Mouse (Mus musculus) c-Kit-positive CD71-negative TER-119-negative erythroid progenitor cells, embryonic 14.5 days (primary cell): ENCODE results near the gene Polr2b.

ENCODE experiments used
- DNase-seq: peaks from one replicate; pipeline ENCODE4 v3.0.0-alpha.2; 2013; ENCODE audit warnings: low read depth

The Polr2b gene

DNA sequence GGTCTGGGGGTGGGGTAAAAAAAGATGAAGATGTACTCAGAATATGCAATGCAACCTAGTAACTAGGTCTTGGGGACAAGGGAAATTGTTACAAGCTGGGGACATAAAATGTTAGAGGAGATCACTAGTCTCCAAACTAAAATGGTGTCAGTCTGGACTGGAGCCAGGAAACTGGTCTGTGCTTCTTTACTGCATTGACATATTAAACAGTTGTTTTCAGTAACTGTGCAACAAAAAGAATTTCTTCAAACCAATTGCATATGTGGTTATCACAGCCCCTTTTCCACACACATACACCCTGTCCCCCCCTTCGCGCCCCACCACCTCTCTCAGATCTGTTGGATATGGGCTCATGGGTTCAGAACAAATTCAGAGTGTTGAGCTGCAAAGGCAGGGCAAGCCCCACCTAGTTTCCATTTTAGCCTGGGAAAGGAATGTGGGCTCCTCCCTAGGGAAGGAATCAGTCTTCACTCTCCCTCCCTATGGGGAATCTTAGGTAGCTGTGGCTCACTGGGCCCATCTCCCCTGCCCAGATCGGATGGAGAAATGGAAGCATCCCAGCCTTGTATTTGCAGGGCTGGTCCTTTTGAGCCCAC lies 54.6 kb downstream of the Polr2b start:
- DNase-seq, result no peak

- DNase-seq, result no peak
These were observed 56.4 kb downstream of the Polr2b start for GRCm38 (mm10) chr5:77366313-77366712.

- no peak for DNase-seq
These were observed 57.2 kb downstream of the Polr2b start for GRCm38 (mm10) chr5:77367145-77367544.

DNA sequence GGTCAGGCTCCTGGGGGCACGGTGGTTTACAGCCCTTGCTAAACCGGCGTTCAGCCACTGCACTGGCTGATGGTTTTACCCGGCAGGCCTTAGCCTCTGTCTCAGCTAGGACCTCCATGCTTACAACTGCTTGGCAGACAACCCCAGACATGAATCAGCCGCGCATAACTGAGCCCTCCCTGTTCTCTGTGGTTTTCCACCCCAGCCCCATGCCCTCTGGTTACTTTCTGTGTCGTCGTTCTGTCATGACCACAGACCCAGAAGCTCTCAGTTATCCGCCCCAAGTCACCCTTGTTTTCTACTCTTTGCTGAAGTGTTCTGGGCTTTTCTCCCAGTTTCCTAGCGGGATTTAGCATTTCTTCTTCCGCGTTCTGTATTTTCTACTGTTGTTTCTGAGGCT lies 57.7 kb downstream of the Polr2b start:
- no peak for DNase-seq

- no peak for DNase-seq
These were observed 58.2 kb downstream of the Polr2b start for GRCm38 (mm10) chr5:77368194-77368593.

GRCm38 (mm10) chr5:77369394-77369793 lies 59.4 kb downstream of the Polr2b start:
- no peak for DNase-seq

DNA sequence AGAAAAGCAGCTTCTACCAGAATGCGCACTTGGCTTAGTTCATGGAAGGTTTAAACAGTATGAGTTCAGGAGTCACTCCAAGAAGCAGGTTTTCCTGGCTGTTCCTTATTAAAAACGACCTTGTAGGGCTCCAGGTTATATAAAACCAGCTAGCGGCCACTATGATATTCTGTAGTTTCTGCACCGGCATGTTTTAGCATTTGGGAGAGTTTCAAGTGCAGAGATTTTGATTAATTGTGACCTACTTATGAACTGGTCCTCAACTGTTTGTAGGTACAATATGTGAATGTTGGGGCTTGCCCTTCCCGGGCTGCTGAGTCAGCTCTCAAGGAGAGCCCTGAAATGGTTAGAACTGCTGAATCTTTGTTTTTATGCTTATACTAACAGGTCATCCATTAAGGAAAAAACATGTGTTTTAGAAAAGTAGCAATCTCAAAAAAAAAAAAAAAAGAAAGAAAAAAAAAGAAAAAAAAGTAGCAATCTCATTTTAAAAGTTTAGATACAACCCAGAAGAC lies 60.5 kb downstream of the Polr2b start:
- DNase-seq, result no peak

DNA sequence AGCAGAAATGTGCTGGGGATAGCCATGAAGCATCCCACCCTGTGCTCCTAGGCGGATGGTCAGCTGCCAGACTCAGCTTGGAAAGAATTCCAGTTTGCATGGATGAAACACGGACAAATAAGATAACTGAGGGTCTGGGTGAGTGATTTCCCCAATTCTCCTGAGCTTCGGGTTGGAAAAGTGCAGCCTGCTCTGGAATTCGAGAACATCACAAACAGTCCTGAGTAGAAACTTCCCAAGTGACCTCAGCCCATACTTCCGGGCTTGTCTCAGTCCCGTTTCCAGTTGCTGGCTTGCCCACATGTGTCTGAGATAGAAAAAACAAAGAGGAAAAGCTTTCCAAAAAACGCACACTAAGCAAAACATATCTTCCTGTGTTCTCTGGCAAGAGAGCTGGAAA lies 62.3 kb downstream of the Polr2b start:
- no peak for DNase-seq

GRCm38 (mm10) chr5:77372778-77373177 lies 62.8 kb downstream of the Polr2b start:
- peak; percentile 63 for DNase-seq

DNA sequence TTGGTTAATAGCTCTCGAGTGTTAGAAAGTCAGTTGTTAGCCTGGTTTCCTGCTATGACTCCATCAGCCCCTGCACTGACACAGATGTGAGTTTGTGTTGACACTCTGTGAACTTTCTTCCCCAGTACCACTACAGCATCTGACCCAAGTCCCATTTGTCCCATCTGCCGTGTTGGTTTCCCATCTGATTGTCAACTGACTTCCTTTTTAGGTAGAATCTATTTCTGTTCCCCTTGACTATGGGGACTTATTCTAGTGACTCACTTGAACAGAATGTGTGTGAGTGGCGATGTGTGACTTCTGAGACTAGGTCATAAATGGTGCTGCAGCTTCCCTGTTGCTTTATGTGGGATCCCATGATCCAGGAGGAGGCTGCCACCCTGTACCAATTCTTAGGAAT lies 65.0 kb downstream of the Polr2b start:
- no peak for DNase-seq

GRCm38 (mm10) chr5:77375546-77375945 lies 65.6 kb downstream of the Polr2b start:
- no peak for DNase-seq

GRCm38 (mm10) chr5:77378027-77378426 lies 68.1 kb downstream of the Polr2b start:
- DNase-seq, result no peak

DNA sequence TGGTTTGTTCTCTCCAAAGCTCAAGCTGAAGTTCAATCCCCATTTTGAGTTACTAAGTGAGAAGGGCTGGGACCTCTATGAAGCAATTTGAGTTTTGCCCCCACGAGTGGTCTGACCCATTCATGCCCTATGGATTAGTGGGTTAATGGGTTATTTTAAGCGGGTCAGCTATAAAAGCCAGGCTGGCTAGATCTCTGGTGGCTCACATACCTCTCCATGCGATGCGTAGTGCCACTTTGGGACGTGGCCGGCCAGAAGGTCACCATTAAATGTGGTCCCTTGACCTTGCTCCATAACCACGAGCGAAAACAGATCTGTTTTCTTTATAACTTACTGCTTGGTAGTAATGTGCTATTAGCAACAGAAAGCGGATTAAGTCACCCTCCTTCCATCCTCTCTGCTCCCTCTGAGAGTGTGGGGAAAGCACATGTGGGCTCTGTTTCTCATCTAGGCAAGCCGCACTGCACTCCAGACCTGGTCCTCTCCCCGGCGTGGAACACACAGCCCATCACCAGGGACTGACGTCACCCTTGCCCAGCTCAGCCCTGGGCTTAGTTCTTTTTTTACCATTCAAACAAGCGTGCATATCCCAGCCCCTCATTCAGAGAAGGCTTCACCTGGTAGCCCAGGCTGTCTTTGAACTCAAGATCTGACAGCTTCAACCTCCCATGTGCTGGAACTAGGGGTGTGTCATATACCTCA lies 69.6 kb downstream of the Polr2b start:
- DNase-seq, result no peak

DNA sequence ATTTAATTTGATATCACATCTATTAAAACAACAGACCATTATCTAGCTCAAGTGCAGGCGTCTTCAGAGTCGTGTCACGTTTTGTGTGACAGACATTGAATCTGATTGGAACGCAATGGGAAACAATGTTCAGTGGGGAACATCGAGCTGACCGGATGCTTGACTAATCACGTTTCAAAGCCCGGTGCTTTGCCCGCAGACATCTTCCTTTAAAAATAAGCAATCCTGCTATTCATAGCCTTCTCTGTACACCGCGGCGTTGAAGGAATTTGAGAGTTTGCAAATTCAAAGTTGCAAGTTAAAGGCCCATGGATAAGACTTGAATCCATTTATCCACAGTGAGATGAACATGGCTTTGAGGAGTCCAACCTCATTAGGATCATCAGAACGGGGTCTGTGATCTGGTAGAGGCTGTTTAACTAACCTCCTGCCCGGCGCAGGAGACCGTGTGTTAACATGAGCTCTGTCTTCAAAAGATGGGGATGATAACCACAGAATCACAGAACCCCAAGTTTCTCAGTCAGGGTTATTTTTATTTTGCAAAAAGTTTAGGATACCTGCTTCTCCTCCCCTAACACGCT lies 70.5 kb downstream of the Polr2b start:
- DNase-seq, result no peak

DNA sequence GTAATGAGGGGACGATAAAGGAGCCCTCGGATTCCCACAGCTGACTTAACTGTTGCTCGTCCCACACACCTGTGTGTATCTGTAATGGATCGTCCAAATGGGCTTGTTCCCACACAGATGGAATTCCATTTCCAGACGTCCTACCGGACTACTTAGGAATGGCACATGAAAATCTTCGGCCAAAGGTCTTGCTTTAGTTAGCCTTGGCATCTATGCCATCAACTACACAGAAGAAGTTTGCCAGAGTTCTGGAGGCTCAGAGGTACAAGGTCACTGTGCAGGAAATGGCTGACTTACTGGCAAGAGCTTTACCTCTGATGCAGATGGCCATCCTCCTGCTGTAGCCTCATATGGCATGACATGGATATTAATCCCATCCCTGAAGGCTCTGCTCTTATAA lies 71.3 kb downstream of the Polr2b start:
- no peak for DNase-seq

- DNase-seq, result no peak
These were observed 71.7 kb downstream of the Polr2b start for GRCm38 (mm10) chr5:77381686-77382085.

DNA sequence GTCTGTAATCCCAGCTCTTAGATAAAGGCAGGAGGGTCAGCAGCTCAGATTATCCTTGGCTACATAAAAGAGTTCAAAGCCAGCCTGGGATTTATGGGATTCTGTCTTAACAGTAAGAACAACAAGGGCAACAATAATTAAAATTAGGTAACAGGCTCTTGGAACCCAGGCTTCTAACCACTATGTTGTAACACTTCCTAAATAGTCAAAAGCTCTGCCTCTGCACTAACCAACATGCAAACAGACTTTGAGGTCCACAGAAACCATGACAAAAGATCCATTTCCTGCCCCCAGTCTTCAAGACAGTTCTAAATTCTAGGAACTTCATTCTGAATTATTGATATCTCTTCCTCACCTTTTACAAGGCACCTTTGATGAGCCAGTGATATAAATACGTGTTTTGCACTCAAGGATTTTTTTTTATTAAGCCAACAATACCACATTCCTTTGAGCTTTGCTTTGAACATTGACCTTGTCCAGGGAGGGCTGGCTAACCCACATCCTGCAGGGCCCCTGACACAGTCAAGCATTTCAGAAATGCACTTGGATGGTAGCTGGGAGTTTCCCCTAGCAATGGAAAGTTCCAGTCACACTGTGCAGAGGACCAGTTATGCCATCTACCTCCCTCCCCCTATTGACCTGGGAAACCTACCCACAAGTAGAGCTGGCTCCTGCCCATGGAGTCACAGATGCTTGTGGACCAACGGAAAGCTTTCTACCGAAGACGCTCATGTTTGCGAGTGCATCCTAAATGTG lies 74.0 kb downstream of the Polr2b start:
- no peak for DNase-seq

DNA sequence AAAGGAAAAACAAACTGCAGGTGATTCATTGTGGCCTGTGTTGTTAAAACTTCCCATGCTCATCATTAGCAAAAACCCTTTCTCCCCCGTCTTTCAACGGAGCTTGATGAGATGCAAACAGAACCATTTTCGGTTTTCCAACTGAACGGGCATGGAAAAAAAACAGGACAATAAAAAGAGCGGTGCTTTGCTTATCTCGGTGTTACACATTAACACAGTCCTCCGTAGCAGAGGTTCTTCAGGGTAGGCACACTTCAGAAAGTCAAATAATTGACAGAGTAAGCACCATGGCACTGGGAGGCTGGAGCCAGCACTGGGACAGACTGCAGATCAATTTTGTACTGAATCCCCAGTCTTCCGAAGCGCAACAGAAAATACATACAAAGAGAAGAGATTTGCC lies 74.8 kb downstream of the Polr2b start:
- no peak for DNase-seq

- no peak for DNase-seq
These were observed 75.3 kb downstream of the Polr2b start for GRCm38 (mm10) chr5:77385221-77385620.

GRCm38 (mm10) chr5:77385900-77386595 lies 76.1 kb downstream of the Polr2b start:
- no peak for DNase-seq

GRCm38 (mm10) chr5:77386596-77387413 lies 76.9 kb downstream of the Polr2b start:
- DNase-seq, result no peak
